Mouse (Mus musculus) urinary bladder, postnatal 4 days (tissue): ENCODE measurements around the gene Rpl27.
"Not testable (repeated sequence)": the region's sequence is repeated elsewhere in the genome, so short reads cannot be mapped to it uniquely, and the experiment has no call there.

Experiments
- DNase-seq, 2 experiments: peaks; one replicate each; pipeline ENCODE4 v3.0.0; 2021 to 2022; ENCODE audit warnings: low spot score in 2 of 2

Rpl27 gene

GRCm38 (mm10) chr11:101467477-101468262, 25.6 kb downstream of the Rpl27 start:
- DNase-seq = peak in 1 of 2 experiments; percentile 67

DNA sequence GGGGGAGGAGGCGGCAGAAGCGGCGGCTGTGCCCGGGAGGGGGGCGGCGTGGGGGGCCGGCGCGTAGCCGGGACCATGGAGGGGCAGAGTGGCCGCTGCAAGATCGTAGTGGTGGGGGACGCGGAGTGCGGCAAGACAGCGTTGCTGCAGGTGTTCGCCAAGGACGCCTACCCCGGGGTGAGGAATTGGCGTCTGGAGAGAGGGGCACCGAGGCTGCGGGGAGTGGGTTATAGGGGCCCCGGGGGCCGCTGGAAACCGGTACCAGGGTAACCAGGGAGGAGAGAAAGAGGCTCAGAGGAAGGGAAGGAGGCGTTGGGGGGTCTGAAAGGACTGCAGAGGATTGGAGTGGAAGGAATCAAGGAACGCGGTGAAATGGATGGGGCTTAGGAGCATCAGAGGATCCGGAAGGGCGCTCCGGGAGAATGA, 26.2 kb downstream of the Rpl27 start:
- DNase-seq = no peak

GRCm38 (mm10) chr11:101468731-101469130, 26.6 kb downstream of the Rpl27 start:
- DNase-seq = no peak

DNA sequence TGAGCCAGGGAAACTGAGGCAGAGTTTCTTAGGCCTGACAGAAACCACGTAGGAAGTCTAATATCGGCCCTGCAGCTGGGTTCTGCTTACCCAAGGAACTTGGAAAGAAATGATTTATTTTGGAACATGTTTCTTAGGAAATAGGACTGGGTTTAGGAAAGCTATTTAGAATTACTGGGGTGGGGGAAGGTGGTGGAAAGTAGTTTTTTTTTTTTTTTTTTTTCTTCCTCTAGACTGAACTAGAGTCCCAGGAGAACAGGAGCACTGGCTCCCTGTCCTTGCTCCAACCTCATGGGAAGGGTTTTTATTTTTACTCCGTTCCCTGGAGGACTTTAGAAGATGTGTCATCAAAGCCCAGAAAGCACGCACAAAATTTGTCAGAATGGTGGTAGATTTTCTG, 27.1 kb downstream of the Rpl27 start:
- no peak for DNase-seq

DNA sequence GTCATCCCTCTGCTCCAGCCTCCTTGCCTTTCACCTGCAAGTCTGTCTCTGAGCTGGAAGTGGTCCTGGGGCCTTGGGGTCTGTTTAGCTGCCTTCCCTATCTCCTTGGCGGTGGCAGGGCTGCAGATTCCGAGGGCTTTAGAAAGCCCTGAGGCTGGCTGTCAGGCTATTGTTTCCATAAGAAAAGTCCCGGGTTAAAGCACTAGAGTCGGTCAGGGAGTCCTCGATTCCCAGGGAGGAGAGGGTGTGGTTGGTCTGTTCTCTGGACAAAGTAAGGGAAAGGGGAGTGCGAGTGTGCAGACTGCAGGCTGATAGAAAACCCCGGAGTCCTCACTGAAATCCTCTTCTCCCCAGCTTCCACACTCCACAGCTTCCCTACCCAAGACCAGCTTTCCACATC, 28.1 kb downstream of the Rpl27 start:
- DNase-seq = no peak

DNA sequence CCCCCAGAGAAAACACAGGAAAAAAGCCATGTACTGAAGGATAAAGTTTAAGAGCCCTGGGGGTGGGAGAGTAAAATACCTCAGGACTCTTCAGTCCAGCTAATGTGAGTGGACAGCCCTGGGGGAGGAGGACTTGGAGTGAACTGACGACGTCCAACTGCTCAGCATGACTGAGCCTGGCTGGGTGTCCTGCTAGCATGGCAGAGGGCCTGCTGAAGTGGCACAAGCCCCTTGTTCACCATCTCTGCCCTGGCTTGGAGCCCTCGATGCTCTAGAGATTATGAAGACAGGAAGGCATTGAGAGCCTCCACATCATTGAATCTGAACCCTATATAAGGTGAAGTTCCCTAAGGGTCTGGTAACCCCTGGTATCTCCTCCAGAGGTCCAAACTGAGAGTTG, 29.8 kb downstream of the Rpl27 start:
- DNase-seq = no peak

- no peak for DNase-seq
These were observed 30.2 kb downstream of the Rpl27 start for GRCm38 (mm10) chr11:101472336-101472735.

DNA sequence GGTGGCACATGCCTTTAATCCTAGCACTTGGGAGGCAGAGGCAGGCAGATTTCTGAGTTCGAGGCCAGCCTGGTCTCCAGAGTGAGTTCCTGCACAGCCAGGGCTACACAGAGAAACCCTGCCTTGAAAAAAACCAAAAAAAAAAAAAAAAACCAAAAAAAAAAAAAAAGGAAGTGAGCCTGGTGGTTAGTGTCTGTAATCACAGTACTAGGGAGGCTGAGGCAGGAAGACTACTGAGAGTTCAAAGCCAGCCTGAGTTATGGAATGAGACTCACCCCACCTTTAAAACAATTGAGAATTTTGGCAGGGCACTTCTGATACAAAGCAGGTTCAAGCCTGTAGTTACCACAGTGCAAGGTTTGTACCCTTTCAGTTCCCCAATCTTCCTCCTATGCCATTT, 31.6 kb downstream of the Rpl27 start:
- DNase-seq = not testable (repeated sequence)

DNA sequence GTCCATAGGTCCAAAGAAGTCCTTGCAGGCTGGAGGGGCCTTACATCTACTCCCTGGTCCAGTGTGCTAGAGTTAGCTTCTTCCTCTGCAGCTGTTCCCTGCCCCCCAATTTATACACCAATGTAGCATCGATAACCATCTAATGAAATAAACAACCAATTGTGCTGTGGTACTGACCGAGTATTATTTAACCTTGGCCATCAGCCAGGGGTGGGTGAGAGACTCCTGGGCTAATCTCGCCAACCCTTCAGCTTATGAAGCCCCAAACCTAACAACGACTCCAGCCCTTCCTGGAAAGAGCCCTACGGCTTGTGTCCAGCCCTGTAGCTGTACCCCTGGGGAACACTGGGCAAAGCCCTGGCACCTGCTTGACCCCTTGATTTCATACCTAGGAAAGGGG, 32.2 kb downstream of the Rpl27 start:
- no peak for DNase-seq

- DNase-seq = not testable (repeated sequence)
These were observed 34.3 kb downstream of the Rpl27 start for GRCm38 (mm10) chr11:101476361-101476760.

DNA sequence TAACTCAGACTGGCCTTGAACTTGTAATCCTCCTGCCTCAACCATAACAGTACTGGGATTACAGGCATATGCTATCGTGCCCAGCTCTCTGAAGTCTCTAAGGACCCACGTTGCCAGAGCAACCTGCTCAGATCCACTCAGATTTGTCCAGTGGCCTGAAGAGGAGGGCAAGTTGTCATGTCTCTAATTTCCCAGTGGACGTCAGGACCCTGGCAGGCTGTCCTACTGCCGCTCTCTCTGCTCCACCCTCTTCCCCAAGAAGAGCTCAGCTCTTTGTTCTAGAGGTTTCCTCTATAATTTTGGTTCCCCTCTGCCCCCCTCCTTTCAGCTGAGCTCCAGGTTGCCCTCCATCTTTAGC, 35.1 kb downstream of the Rpl27 start:
- no peak for DNase-seq

- no peak for DNase-seq
These were observed 35.6 kb downstream of the Rpl27 start for GRCm38 (mm10) chr11:101477552-101478211.

DNA sequence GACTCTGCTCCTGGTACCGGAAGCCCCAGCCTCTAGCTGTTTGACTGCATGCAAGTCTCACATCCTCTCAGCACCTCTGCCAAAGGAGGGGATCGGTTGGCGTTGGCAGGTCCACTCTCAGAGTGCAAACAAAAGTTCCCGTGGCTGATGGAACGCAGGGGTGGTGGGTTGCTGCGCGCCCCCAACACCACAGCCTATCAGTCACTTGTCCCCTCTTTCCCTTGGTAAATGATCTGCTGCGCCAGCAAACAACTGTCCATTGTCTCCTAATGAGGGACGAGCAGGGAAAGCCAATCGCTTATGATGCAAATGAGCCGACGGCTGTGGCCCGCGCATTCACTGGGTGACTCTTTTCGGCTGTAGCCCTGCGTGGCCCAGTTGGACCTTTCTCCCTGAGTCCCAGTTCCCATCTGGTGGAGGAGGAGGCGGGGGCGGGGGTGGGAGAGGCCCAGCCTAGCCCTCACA, 37.1 kb downstream of the Rpl27 start:
- DNase-seq = no peak

DNA sequence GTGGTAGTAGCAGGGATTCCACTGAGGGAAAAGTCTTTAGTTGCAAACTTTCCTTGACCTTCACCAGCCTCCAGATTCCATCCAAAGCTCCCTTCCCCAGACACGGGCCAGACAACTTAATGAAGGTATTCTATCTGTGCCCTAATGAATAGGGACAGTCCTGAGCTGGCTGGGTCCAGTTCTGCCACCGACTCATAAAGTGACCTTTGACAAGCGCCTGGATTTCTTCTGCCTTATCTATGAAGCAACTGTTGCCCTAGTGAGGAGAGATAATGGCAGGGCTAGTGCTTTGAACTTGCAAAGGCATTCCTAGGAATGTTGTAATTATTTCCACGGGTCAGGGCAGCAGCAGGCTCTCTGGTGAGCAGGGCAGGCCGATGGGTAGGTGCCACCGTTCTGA, 38.8 kb downstream of the Rpl27 start:
- DNase-seq = no peak

DNA sequence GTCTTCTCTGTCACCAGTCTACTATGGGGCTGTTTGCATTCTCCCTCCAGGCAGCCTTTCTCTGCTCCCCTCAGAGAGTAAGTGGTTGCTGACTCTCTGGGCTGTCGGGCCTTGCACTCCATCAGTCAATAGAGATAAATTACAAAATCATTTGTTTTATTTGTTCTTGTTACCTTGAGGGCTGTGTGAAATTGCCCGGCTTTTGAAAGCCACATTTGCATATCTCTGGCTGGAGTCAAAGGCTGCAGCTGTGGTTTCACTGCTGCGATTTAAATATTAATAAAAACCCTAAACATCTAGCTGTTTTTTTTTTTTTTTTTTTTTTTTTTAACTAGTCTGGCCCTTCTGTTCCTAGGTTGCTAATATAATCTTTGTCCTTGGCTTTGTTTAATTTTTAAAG, 41.7 kb downstream of the Rpl27 start:
- no peak for DNase-seq

DNA sequence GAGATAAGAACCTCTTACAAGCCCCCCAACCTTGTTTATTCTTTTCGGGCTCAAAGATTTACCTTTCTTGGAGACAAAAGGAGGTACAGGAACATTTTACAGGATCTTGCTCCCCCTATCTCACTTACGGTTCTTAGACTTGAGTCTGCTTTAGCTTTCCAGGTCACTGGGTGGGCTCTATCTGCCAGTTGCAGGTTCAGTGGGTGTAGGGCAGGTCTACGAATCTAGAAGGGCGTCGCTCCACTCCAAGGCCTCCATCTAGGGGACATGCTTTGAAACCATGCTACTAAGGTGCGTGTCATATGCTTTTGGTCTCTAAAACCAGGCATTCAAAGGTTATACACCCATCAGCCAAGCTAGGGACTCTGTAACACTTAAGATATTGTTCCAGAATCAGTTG, 42.1 kb downstream of the Rpl27 start:
- no peak for DNase-seq

DNA sequence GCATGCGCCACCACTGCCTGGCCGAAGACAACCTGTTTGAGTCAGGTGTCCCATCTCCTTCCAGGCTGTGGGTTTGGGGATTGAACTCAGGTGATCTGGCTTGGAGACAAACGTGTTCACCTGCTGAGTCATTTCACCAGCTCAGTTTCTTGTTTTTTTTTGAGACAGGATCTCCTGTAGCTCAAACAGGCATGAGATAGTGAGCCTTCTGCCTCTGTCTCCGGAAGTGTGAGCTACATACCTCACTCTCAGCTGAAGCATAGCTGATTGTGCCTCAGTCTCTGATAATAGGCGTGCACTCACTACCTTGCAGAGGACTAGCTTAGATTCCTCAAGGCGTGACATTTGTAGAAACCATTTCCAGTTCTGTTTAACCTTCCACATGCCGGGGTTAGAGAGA, 42.7 kb downstream of the Rpl27 start:
- no peak for DNase-seq

DNA sequence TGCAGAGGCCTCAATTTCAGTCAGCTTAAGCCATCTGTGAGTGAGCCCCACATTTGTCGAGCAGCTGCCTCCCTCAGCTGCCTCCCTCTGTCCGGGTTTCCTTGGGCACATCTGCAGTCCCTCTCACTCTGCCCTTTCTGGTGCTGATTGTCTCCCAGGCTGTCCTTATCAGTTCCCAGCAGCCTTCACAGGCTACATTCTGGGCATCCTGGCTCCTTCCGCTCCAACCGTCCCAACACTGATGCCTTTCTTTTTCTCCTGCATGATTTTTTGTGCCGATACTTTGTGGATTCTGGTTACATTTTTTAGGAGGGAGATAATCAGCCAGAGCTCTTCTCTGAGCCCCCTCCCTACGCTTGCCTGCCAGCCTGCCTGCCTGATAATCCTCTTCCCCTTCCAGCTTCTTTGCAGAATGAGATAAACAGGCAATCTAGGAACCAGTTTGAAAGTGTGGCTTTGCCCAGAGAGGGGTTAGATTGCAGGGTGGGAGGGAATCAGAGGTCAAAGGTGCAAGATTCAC, 43.5 kb downstream of the Rpl27 start:
- DNase-seq = no peak

GRCm38 (mm10) chr11:101486126-101486525, 44.0 kb downstream of the Rpl27 start:
- DNase-seq = no peak
